Mouse (Mus musculus): ENCODE data around the gene Zfp663. TPM values are rescaled to one million over a fixed set of nuclear protein-coding genes. Genes with fewer than 3 reads are reported as not detected.

Zfp663 gene
- polyA plus RNA-seq, 1 experiment, result not detected

DNA sequence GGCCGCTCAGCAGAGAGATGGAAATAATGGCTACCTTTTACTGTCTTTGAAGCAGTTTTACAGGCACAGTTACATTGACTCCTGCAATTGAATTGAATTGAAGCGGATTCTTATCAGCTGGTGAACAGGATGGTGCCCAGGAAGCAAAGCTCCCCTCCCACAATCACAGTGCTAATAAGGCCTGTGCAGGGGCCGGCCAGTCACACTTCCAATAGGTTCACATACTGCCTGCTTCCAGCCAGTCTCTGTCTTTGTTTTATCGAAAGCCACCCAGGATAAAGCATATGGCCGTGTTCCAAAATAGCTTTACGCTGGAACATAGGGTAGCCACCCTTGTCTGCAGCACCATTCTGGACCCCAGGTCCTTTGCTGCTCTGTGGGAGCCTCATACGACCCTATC is 41.1 kb downstream of the Zfp663 start:
- no peak for DNase-seq
- H3K27me3 ChIP-seq (replicated peaks; ENCODE audit: control insufficient read depth, insufficient read depth, low read length), result no peaks in the 10 kb centered on the region
- H3K4me3 ChIP-seq (ENCODE audit: insufficient read depth, low read depth, low read length), result no peak overlapping the region
- H3K36me3 ChIP-seq (ENCODE audit: control insufficient read depth, insufficient read depth, low read length), result no peaks in the 10 kb centered on the region
- TF ChIP-seq POLR2A (IDR thresholded peaks at IDR 0.05; ENCODE audit: low read depth, low read length), result no peak
- no peak for TF ChIP-seq CTCF (conservative IDR thresholded peaks at IDR 0.05; ENCODE audit: insufficient read depth, insufficient read length, low read depth, low read length)
- WGBS, result 64% methylated on average over 7 of the region's 7 CpGs
- peaks cover 12% of the 10 kb centered on the region; the same call in 1 of the 2 replicates for H3K4me1 ChIP-seq (ENCODE audit: control insufficient read depth, insufficient read depth, low read length)
- no peak overlapping the region for H3K27ac ChIP-seq (ENCODE audit: insufficient read depth, low read depth, low read length)

DNA sequence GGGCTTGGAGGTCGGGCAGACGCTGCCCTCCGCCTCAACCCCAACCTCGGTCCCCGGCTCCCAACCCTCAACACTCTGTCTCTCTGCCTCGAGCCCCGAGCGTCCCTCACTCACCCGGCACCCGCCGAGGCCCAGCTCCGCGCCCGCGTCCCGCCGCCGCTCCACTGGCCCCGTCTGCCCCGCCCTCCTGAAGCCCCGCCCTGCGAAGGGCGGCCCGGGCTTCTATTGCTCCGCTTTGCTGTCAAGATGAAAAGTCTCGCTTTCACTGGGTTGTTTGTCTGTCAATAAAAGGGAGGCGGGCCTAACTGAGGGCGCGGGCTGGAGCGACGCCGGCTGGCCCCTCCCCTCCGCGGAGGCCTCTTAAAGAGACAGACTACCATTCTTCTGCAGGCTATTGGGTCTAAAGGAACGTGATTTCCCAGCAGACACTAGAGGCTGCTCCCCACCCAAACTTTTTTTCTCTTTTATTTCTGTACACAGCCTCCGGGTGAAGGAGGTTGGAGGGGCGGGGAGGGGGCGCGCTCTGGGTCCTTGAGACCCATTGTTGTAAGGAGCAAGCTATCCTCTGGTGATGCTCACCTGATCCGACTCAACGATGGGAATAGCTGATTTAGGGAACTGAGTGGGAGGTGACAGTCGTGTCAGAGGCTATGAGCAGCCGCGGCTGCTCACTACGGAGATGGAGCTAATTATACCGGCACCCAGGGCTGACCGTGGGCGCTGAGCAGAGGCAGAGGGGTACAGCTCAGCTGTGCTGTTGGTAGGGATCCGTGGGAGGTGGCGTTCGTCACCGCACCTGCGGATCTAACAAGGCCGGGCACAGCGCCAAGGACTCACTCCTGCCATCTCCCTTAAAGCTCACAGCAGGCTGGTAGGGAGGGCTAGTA is 42.0 kb downstream of the Zfp663 start, which contains the start of gene Elmo2:
TSS of gene Elmo2 (minus strand) at position 176 of the 887 bp plus-strand sequence.
- Histone ChIP-seq H3K4me3 (ENCODE audit: insufficient read depth, low read depth, low read length) (peak within 1 kb of the TSS; percentile 68), H3K27me3 (replicated peaks; ENCODE audit: control insufficient read depth, insufficient read depth, low read length) (no peaks in the 10 kb centered on the region), H3K36me3 (ENCODE audit: control insufficient read depth, insufficient read depth, low read length) (no peaks in the 10 kb centered on the region), H3K4me1 (ENCODE audit: control insufficient read depth, insufficient read depth, low read length) (peaks cover 16% of the 10 kb centered on the region), H3K27ac (ENCODE audit: insufficient read depth, low read depth, low read length) (peak within 1 kb of the TSS; percentile 41)
- WGBS, result under 1% methylated on average over 54 of the region's 55 CpGs
- no peak for TF ChIP-seq CTCF (conservative IDR thresholded peaks at IDR 0.05; ENCODE audit: insufficient read depth, insufficient read length, low read depth, low read length)
- TF ChIP-seq POLR2A (IDR thresholded peaks at IDR 0.05; ENCODE audit: low read depth, low read length), result no peak
- DNase-seq, result peak; percentile 99

DNA sequence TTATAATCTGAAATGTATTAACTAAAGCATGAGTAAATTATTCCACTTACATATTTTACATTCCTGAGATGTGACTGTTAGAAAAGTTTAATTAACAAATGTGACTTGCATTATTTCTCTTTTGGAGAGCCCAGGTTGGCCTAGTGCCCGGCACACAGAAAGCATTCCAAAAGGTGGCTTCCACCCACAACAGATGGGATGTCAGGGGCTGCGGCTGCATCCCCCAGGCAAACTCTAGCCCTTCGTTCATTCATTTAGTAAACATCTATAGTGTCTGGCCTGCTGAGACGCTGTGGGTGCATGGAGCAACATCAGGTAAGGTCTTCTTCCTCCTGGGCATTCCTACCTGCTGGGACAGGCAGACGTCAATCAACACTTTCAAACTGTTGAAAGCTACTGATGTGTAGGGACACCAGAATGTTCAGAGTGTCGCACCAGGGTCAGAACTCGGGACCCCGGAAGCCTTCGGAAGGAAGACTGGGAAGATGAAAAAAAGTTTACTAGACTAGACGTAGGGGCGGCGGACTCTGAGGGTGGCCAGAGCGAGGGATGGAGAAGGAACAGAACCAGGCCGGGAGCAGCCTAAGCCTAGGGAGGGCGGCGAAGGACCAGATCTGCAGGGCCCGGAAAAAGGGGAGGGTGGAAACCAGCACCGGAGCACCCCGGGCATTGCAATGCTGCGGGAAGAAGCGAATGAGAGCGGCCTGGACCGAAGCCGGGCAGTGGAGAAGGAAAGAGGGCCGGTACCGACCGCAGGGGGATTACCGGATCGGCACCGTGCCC is 42.8 kb downstream of the Zfp663 start:
- no peak for DNase-seq
- H3K4me1 ChIP-seq (ENCODE audit: control insufficient read depth, insufficient read depth, low read length), result peaks cover 18% of the 10 kb centered on the region
- no peak for TF ChIP-seq POLR2A (IDR thresholded peaks at IDR 0.05; ENCODE audit: low read depth, low read length)
- H3K27ac ChIP-seq (ENCODE audit: insufficient read depth, low read depth, low read length), result peak overlapping the region; percentile 22
- H3K27me3 ChIP-seq (replicated peaks; ENCODE audit: control insufficient read depth, insufficient read depth, low read length), result no peaks in the 10 kb centered on the region
- whole genome bisulfite sequencing, result under 1% methylated on average over 30 of the region's 30 CpGs
- H3K36me3 ChIP-seq (ENCODE audit: control insufficient read depth, insufficient read depth, low read length), result no peaks in the 10 kb centered on the region
- peak overlapping the region; percentile 63 for H3K4me3 ChIP-seq (ENCODE audit: insufficient read depth, low read depth, low read length)

DNA sequence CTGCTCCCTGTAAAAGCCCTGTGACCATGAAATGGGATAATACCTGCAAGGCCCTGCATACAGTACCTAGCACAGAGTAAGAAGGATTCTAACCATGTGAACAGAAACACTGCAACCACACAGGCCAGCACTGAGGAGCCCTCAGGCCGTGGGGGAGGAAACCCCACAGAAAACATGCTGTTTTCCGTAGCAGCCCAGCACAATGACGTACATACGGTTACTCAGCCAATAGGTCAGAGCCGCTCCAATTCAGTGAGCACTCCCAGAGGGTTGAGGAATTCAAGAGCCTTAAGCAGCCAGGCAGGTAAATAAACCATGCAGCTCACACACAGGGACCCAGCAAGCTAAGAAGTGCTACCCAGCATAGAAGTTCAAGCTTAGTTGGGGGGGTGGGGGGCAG is 44.6 kb downstream of the Zfp663 start:
- H3K4me1 ChIP-seq (ENCODE audit: control insufficient read depth, insufficient read depth, low read length), result peaks cover 18% of the 10 kb centered on the region
- H3K27me3 ChIP-seq (replicated peaks; ENCODE audit: control insufficient read depth, insufficient read depth, low read length), result no peaks in the 10 kb centered on the region
- 34% methylated on average over 5 of the region's 5 CpGs for WGBS
- TF ChIP-seq CTCF (conservative IDR thresholded peaks at IDR 0.05; ENCODE audit: insufficient read depth, insufficient read length, low read depth, low read length) (no peak), POLR2A (IDR thresholded peaks at IDR 0.05; ENCODE audit: low read depth, low read length) (no peak)
- H3K36me3 ChIP-seq (ENCODE audit: control insufficient read depth, insufficient read depth, low read length), result no peaks in the 10 kb centered on the region
- DNase-seq, result peak; percentile 60
- H3K27ac ChIP-seq (ENCODE audit: insufficient read depth, low read depth, low read length), result peak overlapping the region; percentile 19
- no peak overlapping the region for H3K4me3 ChIP-seq (ENCODE audit: insufficient read depth, low read depth, low read length)

GRCm38 (mm10) chr2:165323484-165323883 is 45.0 kb downstream of the Zfp663 start:
- H3K4me1 ChIP-seq (ENCODE audit: control insufficient read depth, insufficient read depth, low read length), result peaks cover 18% of the 10 kb centered on the region
- no peak overlapping the region for H3K4me3 ChIP-seq (ENCODE audit: insufficient read depth, low read depth, low read length)
- WGBS, result 70% methylated on average over 5 of the region's 5 CpGs
- no peaks in the 10 kb centered on the region for H3K36me3 ChIP-seq (ENCODE audit: control insufficient read depth, insufficient read depth, low read length)
- peak overlapping the region; percentile 19 for H3K27ac ChIP-seq (ENCODE audit: insufficient read depth, low read depth, low read length)
- no peaks in the 10 kb centered on the region for H3K27me3 ChIP-seq (replicated peaks; ENCODE audit: control insufficient read depth, insufficient read depth, low read length)
- no peak for TF ChIP-seq POLR2A (IDR thresholded peaks at IDR 0.05; ENCODE audit: low read depth, low read length)
- no peak for TF ChIP-seq CTCF (conservative IDR thresholded peaks at IDR 0.05; ENCODE audit: insufficient read depth, insufficient read length, low read depth, low read length)
- no peak for DNase-seq

DNA sequence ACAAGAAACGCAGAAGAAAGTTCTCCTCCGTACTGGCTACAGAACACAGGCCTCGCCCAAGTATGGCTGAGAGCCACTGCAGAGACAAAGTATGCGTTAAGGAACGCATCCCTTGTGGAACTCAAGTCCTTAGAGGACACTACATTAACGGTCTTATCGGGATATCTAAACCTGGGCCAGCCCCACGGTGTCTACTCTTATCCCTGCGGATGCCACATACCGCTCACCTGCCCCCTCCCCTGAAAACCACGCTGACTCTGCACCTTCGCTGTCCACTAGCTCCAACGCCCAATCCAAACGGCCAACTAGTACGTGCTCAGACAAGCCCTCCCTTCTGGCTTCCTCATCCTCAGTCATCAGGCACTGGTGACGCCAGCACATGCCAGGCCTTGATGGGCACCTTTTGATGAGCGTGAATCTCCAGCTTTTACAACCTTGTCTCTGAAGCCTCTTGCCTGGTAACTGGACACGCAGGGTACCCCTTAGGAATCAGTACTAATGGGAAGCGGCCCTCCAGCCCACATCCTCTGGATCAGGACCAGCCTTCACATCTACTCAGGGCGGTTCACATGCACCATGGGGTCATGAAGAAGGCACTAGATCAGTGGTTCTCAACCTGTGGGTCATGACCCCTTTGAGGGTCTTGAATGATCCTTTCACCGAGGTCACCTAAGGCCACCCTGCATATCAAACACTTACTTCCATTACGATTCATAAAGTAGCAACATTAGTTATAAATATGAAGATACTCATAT is 46.4 kb downstream of the Zfp663 start:
- H3K36me3 ChIP-seq (ENCODE audit: control insufficient read depth, insufficient read depth, low read length), result no peaks in the 10 kb centered on the region
- peaks cover 24% of the 10 kb centered on the region for H3K4me1 ChIP-seq (ENCODE audit: control insufficient read depth, insufficient read depth, low read length)

More for the DNA sequence above, 46.4 kb downstream of the Zfp663 start:
- TF ChIP-seq CTCF (conservative IDR thresholded peaks at IDR 0.05; ENCODE audit: insufficient read depth, insufficient read length, low read depth, low read length), result no peak
- no peak for TF ChIP-seq POLR2A (IDR thresholded peaks at IDR 0.05; ENCODE audit: low read depth, low read length)
- WGBS, result 84% methylated on average over 22 of the region's 22 CpGs
- Histone ChIP-seq H3K27me3 (replicated peaks; ENCODE audit: control insufficient read depth, insufficient read depth, low read length) (no peaks in the 10 kb centered on the region), H3K4me3 (ENCODE audit: insufficient read depth, low read depth, low read length) (no peak overlapping the region), H3K27ac (ENCODE audit: insufficient read depth, low read depth, low read length) (no peak overlapping the region)
- no peak for DNase-seq

Data from kidney, adult 2 months (tissue).